ENCODE assay signal across 14 mouse cellular contexts in genomic region chr5:64884865-64885439, GRCm38 (mm10). TPM values are rescaled to one million over a fixed set of nuclear protein-coding genes. Genes with fewer than 3 reads are reported as not detected.
DNase-seq lines count a peak whose midpoint lies in the region; ATAC-seq and TF ChIP-seq lines count a peak whose summit lies in the region.
"Had no signal": no experiment of that assay in that cellular context is flagged by ENCODE, and none has a peak within 500 bp of the region (broad histone marks: within the 10 kb centered on the region; RNA-seq: fewer than 3 reads in every experiment).

No protein-coding gene starts in this region.

- H3K27me3 ChIP-seq in lung, embryonic 14.5 days (ENCODE audit: insufficient read depth, low read length), result no peaks in the 10 kb centered on the region
- H3K27me3 ChIP-seq: hindbrain, embryonic 15.5 days had no signal

- intact Hi-C loops in heart, postnatal 14 days (cut with DNase I), result loop anchor here (10.0 kb wide), 3 partner anchors 80 to 360 kb away; partner anchors contain the start of gene Tlr6

- TF ChIP-seq CTCF in lung, embryonic 14.5 days (IDR thresholded peaks at IDR 0.05; ENCODE audit: low read depth), result no peak
- TF ChIP-seq CTCF in bone marrow, adult 2 months (IDR thresholded peaks at IDR 0.05; ENCODE audit: control insufficient read depth, insufficient read depth, low read length), result no peak

- peak overlapping the region; percentile 46; the same call in 1 of the 2 replicates for H3K27ac ChIP-seq in lung, embryonic 14.5 days (ENCODE audit: low read depth)
- H3K27ac ChIP-seq in bone marrow, adult 2 months (ENCODE audit: control insufficient read depth, insufficient read depth, low read depth, low read length, poor library complexity), result peak overlapping the region; percentile 59; the same call in 1 of the 2 replicates
- H3K27ac ChIP-seq: hindbrain, embryonic 15.5 days had no signal

- H3K9ac ChIP-seq in lung, embryonic 14.5 days, result no peak overlapping the region
- H3K9ac ChIP-seq: hindbrain, embryonic 15.5 days had no signal

- 74% methylated on average over 13 of the region's 13 CpGs for WGBS in lung, embryonic 14.5 days
- WGBS in bone marrow, adult 2 months, result 41% methylated on average over 13 of the region's 13 CpGs

- H3K4me1 ChIP-seq in lung, embryonic 14.5 days (ENCODE audit: insufficient read depth), result no peaks in the 10 kb centered on the region
- H3K4me1 ChIP-seq in bone marrow, adult 2 months (ENCODE audit: control insufficient read depth, insufficient read depth, low read length), result peaks cover 3% of the 10 kb centered on the region; the same call in 1 of the 2 replicates

- no peak overlapping the region for H3K4me2 ChIP-seq in lung, embryonic 14.5 days
- H3K4me2 ChIP-seq: hindbrain, embryonic 15.5 days had no signal

- no peaks in the 10 kb centered on the region for H3K36me3 ChIP-seq in lung, embryonic 14.5 days (ENCODE audit: insufficient read depth)
- H3K36me3 ChIP-seq: hindbrain, embryonic 15.5 days had no signal

- no peak overlapping the region for H3K4me3 ChIP-seq in lung, embryonic 14.5 days (ENCODE audit: low read depth, low read length)
- no peak overlapping the region for H3K4me3 ChIP-seq in bone marrow, adult 2 months (replicated peaks; ENCODE audit: control insufficient read depth, low read depth, low read length)
- H3K4me3 ChIP-seq: erythroblast, embryonic 14.5 days; hindbrain, embryonic 15.5 days; myocyte had no signal

- peaks cover 6% of the 10 kb centered on the region for H3K9me3 ChIP-seq in lung, embryonic 14.5 days (ENCODE audit: low read depth, low read length)
- H3K9me3 ChIP-seq: hindbrain, embryonic 15.5 days had no signal

- no peak for TF ChIP-seq POLR2A in bone marrow, adult 2 months (IDR thresholded peaks at IDR 0.05; ENCODE audit: borderline replicate concordance, control insufficient read depth, low read depth, low read length)

- DNase-seq in heart, adult 11 months, result peak; percentile 84
- no peak for DNase-seq in heart, postnatal 14 days
- DNase-seq in lung, embryonic 14.5 days, result no peak
- no peak for DNase-seq in lung, postnatal 10 days
- DNase-seq in adrenal gland, adult (ENCODE audit: inconsistent age in 2 of 2, low spot score in 1 of 2), result no peak
- DNase-seq in gastrocnemius, postnatal 4 days (ENCODE audit: low spot score in 2 of 2), result no peak
- DNase-seq: adrenal gland, adult 8-10 months; left cerebral cortex, postnatal 4 days; right cerebral cortex, postnatal 4 days had no signal

- ATAC-seq in lung, embryonic 14.5 days (ENCODE audit: insufficient read depth), result no peak
- ATAC-seq in monocyte, adult 5-6 weeks (replicated peaks; ENCODE audit: insufficient number of reproducible peaks, low FRiP score, low TSS enrichment, poor library complexity, severe bottlenecking), result 0 out of 2 replicates have a peak, but pooled peaks have one; percentile 24

RNA-seq across cellular contexts. Expression of gene Tlr1, which starts 48.4 kb away (rescaled TPM):
- under 1 TPM; 0.34 to 0.43 TPM for total RNA-seq in heart, postnatal 14 days (2021)
- 0.51 and 0.70 TPM in 2 replicates for polyA plus RNA-seq in lung, embryonic 14.5 days (2014; fragmentation: Nextera tagmentation; extraction: Ambion mirVana)
- 4.2 and 17.4 TPM in 2 replicates for polyA plus RNA-seq in bone marrow, adult 2 months (2011; ENCODE audit: insufficient read depth, insufficient read length, low replicate concordance, missing spikeins)
- total RNA-seq in monocyte, adult 5-6 weeks (2017), result 13.4 to 22.7 TPM (median 18.5 TPM) in 3 replicates
- 1 to 10 TPM; 1.0 to 1.3 TPM for total RNA-seq in gastrocnemius, postnatal 4 days (2021)
- polyA plus RNA-seq: erythroblast, embryonic 14.5 days had no signal
